Mouse (Mus musculus): ENCODE measurements around the gene Cryba1. TPM values are rescaled to one million over a fixed set of nuclear protein-coding genes. Genes with fewer than 3 reads are reported as not detected.

The Cryba1 gene
- total RNA-seq, 2 experiments from 2014 or later: not detected

GRCm38 (mm10) chr11:77724766-77725165 lies 317 bp downstream of the Cryba1 start:
- no peak for ATAC-seq (replicated peaks; ENCODE audit: low FRiP score, poor library complexity, severe bottlenecking)

- no peak for ATAC-seq (replicated peaks; ENCODE audit: low FRiP score, poor library complexity, severe bottlenecking)
Observed at GRCm38 (mm10) chr11:77721389-77721788, 3.7 kb downstream of the Cryba1 start.

DNA sequence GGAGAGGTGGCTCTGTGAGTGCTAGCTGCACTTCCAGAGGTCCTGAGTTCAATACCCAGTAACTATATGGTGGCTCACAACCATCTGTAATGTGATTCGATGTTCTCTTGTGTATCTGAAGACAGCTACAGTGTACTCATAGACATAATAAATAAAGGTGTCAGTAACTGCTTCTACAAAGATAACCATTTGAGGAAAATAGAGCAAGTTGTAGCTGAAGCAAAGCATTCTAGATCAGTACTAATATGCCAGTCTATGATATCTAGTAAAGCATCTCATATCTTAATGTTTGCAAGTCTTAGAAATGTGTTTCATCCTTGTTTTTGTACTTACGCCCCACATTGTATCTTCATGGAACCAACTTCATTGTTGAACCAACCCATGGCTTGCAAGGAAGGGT lies 6.0 kb downstream of the Cryba1 start:
- no peak for ATAC-seq (replicated peaks; ENCODE audit: low FRiP score, poor library complexity, severe bottlenecking)

DNA sequence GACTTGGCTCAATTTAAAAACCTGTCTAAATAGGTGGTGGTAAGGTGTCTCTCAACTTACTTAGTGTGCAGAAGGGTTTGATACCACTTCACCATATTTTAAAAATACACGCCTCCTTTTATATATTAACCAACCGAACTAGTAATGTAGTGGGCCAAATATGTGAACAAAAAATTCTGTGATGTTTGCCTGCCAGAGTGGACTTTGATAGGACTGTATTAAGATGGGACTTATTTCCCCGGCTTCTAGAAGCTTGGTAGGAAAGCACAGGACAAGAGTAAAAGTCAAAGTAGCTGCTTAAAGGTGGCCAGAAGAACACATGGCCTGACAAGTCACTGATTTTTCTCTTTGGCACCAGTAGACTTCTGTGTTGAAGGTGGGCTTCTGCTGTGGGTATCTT lies 11.3 kb downstream of the Cryba1 start:
- no peak for ATAC-seq (replicated peaks; ENCODE audit: low FRiP score, poor library complexity, severe bottlenecking)

- ATAC-seq (replicated peaks; ENCODE audit: low FRiP score, poor library complexity, severe bottlenecking): no peak
Observed at GRCm38 (mm10) chr11:77709039-77709438, 16.0 kb downstream of the Cryba1 start.

GRCm38 (mm10) chr11:77705920-77706319 lies 19.2 kb downstream of the Cryba1 start:
- no peak for ATAC-seq (replicated peaks; ENCODE audit: low FRiP score, poor library complexity, severe bottlenecking)

DNA sequence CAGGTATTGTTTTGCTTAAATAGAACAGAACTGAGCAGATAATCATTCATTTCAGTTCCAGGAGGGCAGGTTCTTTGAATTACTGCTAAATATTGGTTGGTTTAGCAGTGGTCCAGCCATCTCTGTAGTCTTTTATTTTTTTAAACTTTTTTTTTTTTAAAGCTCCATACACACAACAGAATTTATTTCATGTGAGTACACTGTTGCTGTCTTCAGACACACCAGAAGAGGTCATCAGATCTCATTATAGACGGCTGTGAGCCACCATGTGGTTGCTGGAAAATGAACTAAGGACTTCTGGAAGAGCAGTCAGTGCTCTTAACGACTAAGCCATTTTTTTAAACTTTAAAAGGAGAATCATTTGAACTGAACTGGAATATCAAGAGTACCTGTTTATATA lies 27.9 kb downstream of the Cryba1 start:
- ATAC-seq (replicated peaks; ENCODE audit: low FRiP score, poor library complexity, severe bottlenecking): no peak

DNA sequence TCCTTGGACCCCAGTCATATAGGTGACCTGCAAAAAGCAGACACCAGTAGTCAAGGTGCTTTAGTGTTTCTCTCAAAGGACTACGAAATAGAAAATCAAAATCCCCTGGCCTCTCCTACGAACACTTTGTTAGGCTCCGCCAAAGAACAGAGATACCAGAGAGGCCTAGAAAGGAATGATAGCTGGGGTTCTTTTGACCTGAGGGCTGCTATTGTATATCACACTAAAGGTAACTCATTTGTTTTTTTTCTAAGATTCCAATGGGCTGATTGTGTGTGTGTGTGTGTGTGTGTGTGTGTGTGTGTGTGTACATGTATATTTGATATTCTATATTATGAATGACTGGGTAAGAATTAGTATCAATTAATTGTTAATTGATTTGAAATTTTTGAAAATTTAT lies 32.1 kb downstream of the Cryba1 start:
- no peak for ATAC-seq (replicated peaks; ENCODE audit: low FRiP score, poor library complexity, severe bottlenecking)

DNA sequence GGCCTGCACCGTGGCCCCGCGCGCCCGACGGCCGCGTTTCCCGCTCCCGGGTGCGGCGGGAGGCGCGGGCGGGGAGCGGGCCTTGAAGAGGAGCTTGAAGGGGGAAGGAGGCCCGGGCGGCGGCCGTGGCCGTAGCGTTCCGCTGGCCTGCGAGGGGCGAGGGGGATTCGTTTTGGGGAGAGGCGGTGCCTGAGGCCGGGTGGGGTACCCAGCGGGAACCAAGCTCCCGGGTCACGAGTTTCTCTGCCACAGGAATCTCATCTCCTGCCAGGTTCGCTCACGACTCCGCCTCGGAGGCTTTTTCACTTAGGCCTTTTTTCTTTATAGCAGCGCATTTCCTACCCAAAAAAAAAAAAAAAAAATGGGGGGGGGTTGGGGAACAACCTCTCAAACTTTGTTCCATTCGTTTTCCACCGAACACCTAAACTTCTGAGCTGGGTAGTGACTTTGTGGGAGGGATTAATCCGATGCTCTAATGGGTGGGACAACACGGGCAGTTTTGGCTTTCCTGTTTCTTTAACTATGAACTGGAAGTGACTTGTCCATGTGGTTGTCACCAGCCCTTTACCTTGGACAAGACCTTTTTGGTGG lies 37.4 kb downstream of the Cryba1 start:
- no peak for ATAC-seq (replicated peaks; ENCODE audit: low FRiP score, poor library complexity, severe bottlenecking)

GRCm38 (mm10) chr11:77686841-77687540 lies 38.1 kb downstream of the Cryba1 start:
- ATAC-seq (replicated peaks; ENCODE audit: low FRiP score, poor library complexity, severe bottlenecking): 0 out of 2 replicates have a peak, but pooled peaks have one; percentile 21

DNA sequence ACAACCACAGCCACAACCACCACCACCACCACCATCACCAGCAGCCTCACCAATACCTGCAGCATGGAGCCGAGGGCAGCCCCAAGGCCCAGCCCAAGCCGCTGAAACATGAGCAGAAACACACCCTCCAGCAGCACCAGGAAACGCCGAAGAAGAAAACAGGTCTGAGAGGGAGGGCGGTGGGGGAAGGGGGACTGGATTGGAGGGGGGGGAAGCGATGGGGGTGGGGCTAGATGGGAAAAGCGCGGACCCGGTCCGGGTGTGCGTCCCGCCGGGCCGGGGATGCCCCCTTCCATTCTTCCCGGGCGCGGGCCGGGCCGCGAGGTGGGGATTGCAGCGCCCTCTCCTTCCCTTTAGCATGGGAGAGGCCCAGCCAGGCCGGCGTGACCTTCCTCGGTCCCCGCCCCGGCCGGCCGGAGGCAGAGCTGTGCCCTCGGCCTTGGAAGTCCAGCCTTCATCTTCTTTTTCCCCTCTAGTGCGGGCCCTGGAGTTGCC lies 38.7 kb downstream of the Cryba1 start:
- peak; percentile 49 for ATAC-seq (replicated peaks; ENCODE audit: low FRiP score, poor library complexity, severe bottlenecking)

- ATAC-seq (replicated peaks; ENCODE audit: low FRiP score, poor library complexity, severe bottlenecking): peak; percentile 96
Observed at GRCm38 (mm10) chr11:77685383-77686265, 39.5 kb downstream of the Cryba1 start, which contains the start of gene Nufip2. Gene Nufip2 (plus strand): TSS chr11:77686155.

- no peak for ATAC-seq (replicated peaks; ENCODE audit: low FRiP score, poor library complexity, severe bottlenecking)
Observed at GRCm38 (mm10) chr11:77684896-77685295, 40.2 kb downstream of the Cryba1 start.

DNA sequence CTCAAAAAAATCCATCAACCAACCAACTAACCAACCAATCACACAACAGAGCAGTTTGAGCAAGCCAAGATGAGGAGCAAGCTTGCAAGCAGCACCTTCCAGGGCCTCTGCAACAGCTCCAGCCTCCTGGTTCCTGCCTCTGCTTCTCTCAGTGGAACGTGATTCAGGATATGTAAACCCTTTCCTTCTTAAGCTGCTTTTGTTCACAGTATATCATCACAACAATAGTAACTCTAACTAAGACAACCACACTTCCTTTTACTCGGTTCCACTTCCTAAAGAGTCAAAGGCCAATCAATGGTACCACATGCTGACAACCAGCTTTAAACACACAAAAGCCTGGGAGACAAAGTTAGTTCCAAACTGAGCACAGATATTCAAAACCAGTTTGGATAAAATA lies 45.1 kb downstream of the Cryba1 start:
- ATAC-seq (replicated peaks; ENCODE audit: low FRiP score, poor library complexity, severe bottlenecking): no peak

GRCm38 (mm10) chr11:77673428-77673991 lies 51.6 kb downstream of the Cryba1 start:
- ATAC-seq (replicated peaks; ENCODE audit: low FRiP score, poor library complexity, severe bottlenecking): peak; percentile 71; the same call in 1 of the 2 replicates

DNA sequence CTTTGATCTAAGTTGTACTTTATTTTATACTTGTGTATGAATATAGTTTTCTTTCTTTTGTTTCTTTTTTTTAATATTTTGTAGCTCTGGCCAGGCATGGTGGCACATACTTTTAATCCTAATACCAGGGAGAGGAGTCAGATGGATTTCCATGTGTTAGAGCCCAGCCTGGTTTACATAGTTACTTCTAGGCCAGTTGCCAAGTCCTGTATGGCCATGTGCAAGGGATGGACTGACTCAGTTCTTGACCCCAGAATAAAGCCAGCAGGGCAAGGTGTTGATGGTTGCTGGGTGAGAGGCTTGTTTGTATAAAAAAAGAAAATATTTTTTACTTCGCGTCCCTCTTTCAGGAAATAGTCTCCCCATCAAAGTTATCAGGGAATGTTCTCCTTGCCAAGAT lies 52.3 kb downstream of the Cryba1 start:
- no peak for ATAC-seq (replicated peaks; ENCODE audit: low FRiP score, poor library complexity, severe bottlenecking)
